Mouse (Mus musculus): Measurements from ENCODE around the gene Msmb. TPM values are rescaled to one million over a fixed set of nuclear protein-coding genes. Genes with fewer than 3 reads are reported as not detected.

The Msmb gene
- total and polyA plus RNA-seq, 3 experiments, result not detected

- peak; percentile 66 for TF ChIP-seq ETS1 (IDR thresholded peaks at IDR 0.05; ENCODE audit: low read depth, low read length)
- TF ChIP-seq E2F4 (IDR thresholded peaks at IDR 0.05; ENCODE audit: borderline replicate concordance, low read depth, low read length), result no peak
- no peak for TF ChIP-seq MYC (IDR thresholded peaks at IDR 0.05; ENCODE audit: low read depth, low read length)
- TF ChIP-seq MAFK (IDR thresholded peaks at IDR 0.05; ENCODE audit: borderline replicate concordance, low read depth, low read length), result no peak
- no peak for TF ChIP-seq CTCF (IDR thresholded peaks at IDR 0.05 in 2 of 3, conservative IDR thresholded peaks at IDR 0.05 in 1 of 3; ENCODE audit: control insufficient read depth in 1 of 3, insufficient read depth in 1 of 3, low read depth in 2 of 3, low read length in 3 of 3, poor library complexity in 1 of 3, severe bottlenecking in 1 of 3)
- peak; percentile 82 for TF ChIP-seq GATA1 (IDR thresholded peaks at IDR 0.05; ENCODE audit: low read depth, low read length)
- no peak for TF ChIP-seq CHD2 (IDR thresholded peaks at IDR 0.05; ENCODE audit: low read length)
- TF ChIP-seq ZMIZ1 (IDR thresholded peaks at IDR 0.05; ENCODE audit: low read depth, low read length), result no peak
- no peak for TF ChIP-seq POLR2AphosphoS5 (IDR thresholded peaks at IDR 0.05; ENCODE audit: borderline replicate concordance, low read depth, low read length)
- no peak; the same call in none of the 2 replicates for TF ChIP-seq SIN3A (IDR thresholded peaks at IDR 0.05; ENCODE audit: low read length)
- peak; percentile 62 to 66 for TF ChIP-seq EP300 (IDR thresholded peaks at IDR 0.05; ENCODE audit: low read depth in 1 of 2, low read length in 2 of 2)
- TF ChIP-seq KAT2A (conservative IDR thresholded peaks at IDR 0.05; ENCODE audit: low read depth, low read length), result no peak
- no peak for TF ChIP-seq SMC3 (IDR thresholded peaks at IDR 0.05; ENCODE audit: low read depth, low read length)
- TF ChIP-seq UBTF (IDR thresholded peaks at IDR 0.05; ENCODE audit: borderline replicate concordance, insufficient read depth, low read depth, low read length), result no peak
- TF ChIP-seq TCF12 (IDR thresholded peaks at IDR 0.05; ENCODE audit: low read depth, low read length), result peak; percentile 25; the same call in 1 of the 2 replicates
- TF ChIP-seq USF2 (IDR thresholded peaks at IDR 0.05; ENCODE audit: borderline replicate concordance in 1 of 2, insufficient read depth in 1 of 2, low read depth in 1 of 2, low read length in 2 of 2), result no peak
- no peak for TF ChIP-seq CHD1 (IDR thresholded peaks at IDR 0.05; ENCODE audit: low read depth, low read length)
- TF ChIP-seq USF1 (IDR thresholded peaks at IDR 0.05; ENCODE audit: low read depth, low read length), result no peak
- no peak for TF ChIP-seq MYB (IDR thresholded peaks at IDR 0.05; ENCODE audit: low read depth, low read length)
- TF ChIP-seq JUND (IDR thresholded peaks at IDR 0.05; ENCODE audit: low read depth, low read length), result no peak
- TF ChIP-seq BHLHE40 (IDR thresholded peaks at IDR 0.05; ENCODE audit: borderline replicate concordance, low read depth, low read length), result peak; percentile 84; the same call in 1 of the 2 replicates
- peak; percentile 25; the same call in 1 of the 2 replicates for TF ChIP-seq MXI1 (IDR thresholded peaks at IDR 0.05; ENCODE audit: low read depth, low read length)
- TF ChIP-seq ZC3H11A (IDR thresholded peaks at IDR 0.05; ENCODE audit: low read depth, low read length), result no peak
- TF ChIP-seq POLR2A (IDR thresholded peaks at IDR 0.05; ENCODE audit: control insufficient read depth in 1 of 2, insufficient read depth in 1 of 2, low read depth in 1 of 2, low read length in 2 of 2, poor library complexity in 1 of 2), result no peak
- no peak overlapping the region for H3K4me3 ChIP-seq (ENCODE audit: control insufficient read depth in 1 of 2, insufficient read depth in 1 of 2, low read depth in 2 of 2, low read length in 2 of 2)
- no peaks in the 10 kb centered on the region for H3K9me3 ChIP-seq (replicated peaks; ENCODE audit: insufficient read depth, low read length)
- peaks cover 22% of the 10 kb centered on the region; the same call in 1 of the 2 replicates for H3K79me2 ChIP-seq (ENCODE audit: control insufficient read depth, insufficient read depth, low read length, poor library complexity)
- H3K36me3 ChIP-seq (ENCODE audit: control insufficient read depth in 1 of 2, insufficient read depth in 2 of 2, low read length in 2 of 2), result peaks cover 44 to 62% of the 10 kb centered on the region in 2 experiments
- peak; percentile 63 for DNase-seq (ENCODE audit: low read depth, low spot score)
- peaks cover 12 to 16% of the 10 kb centered on the region in 2 experiments for H3K4me1 ChIP-seq (ENCODE audit: control insufficient read depth in 1 of 2, insufficient read depth in 2 of 2, low read length in 2 of 2)
- H3K27ac ChIP-seq (ENCODE audit: control insufficient read depth, low read depth, low read length), result no peak overlapping the region
- no peaks in the 10 kb centered on the region for H3K27me3 ChIP-seq (ENCODE audit: control insufficient read depth in 1 of 2, insufficient read depth in 2 of 2, low read length in 2 of 2)
- H3K9ac ChIP-seq (ENCODE audit: control insufficient read depth, low read depth, low read length, poor library complexity, severe bottlenecking), result no peak overlapping the region
Measured at GRCm38 (mm10) chr14:32191926-32192325, 50.1 kb downstream of the Msmb start.
